Mouse (Mus musculus) liver, postnatal 0 days (tissue): ENCODE data around the gene Rps6ka2.
"Not testable (repeated sequence)": the region's sequence is repeated elsewhere in the genome, so short reads cannot be mapped to it uniquely, and the experiment has no call there.

ENCODE experiments used
- CTCF ChIP-seq: sonication (generic); IDR thresholded peaks from 2 replicates; pipeline ENCODE4 v1.5.1; 2016; ENCODE audit warnings: antibody characterized with exemption, low read depth
- EP300 ChIP-seq: IDR thresholded peaks from 2 replicates; pipeline ENCODE4 v1.6.1; 2016; ENCODE audit warnings: antibody characterized with exemption, low read depth, mild to moderate bottlenecking

DNA sequence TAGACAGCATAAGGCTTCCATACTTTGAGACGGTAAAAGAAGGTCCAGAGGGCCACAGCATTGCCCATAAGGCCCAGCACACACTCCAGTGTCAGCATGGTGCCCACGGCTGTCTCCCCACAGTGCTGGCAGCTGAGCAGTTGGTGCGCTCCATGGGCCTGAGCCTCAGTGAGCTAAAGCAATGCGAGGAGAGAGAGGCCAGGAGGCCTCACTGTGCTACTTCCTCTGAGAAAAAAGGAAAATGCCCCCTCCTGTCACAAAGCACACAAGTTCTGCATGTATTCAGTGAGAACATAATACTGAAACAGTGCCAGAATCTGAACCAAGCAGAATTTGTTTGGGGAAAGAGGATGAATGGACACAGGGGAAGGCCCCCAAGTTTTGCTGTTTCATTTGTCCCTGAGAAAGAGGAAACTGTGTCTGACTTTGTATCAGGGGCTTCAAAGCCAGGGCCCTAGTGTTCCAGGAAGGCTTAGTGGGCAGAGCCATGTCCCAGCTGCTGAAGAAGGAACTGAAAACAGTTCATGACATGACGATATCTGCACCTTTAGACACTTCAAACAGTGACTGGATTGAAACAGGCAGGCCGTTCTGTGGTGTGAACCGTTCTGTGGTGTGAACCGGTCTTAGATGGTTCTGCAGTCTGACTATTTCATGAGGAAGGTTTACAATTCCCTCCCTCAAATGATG lies 145.9 kb downstream of the Rps6ka2 start:
- TF ChIP-seq CTCF, EP300: not testable (repeated sequence)
